Mouse (Mus musculus) small intestine, adult 2 months (tissue): ENCODE results near the gene Emc10. TPM values are rescaled to one million over a fixed set of nuclear protein-coding genes. Genes with fewer than 3 reads are reported as not detected.

Experiments used
- H3K27ac ChIP-seq: fragments of 200-500 bp; 2 replicates; pipeline ENCODE4 v1.5.1; 2012; ENCODE audit warnings: low read depth, low read length, control low read depth, inconsistent platforms; ENCODE audit not compliant: insufficient read depth
- H3K27me3 ChIP-seq: fragments of 200-500 bp; 2 replicates; pipeline ENCODE4 v1.6.1; 2012; ENCODE audit warnings: mild to moderate bottlenecking, moderate library complexity, low read length, inconsistent platforms; ENCODE audit not compliant: control insufficient read depth, insufficient read depth
- H3K36me3 ChIP-seq: fragments of 200-500 bp; 2 replicates; pipeline ENCODE4 v1.6.1; 2012; ENCODE audit warnings: mild to moderate bottlenecking, low read length, control low read depth, inconsistent platforms; ENCODE audit not compliant: control insufficient read depth, insufficient read depth
- H3K4me1 ChIP-seq: fragments of 200-500 bp; 2 replicates; pipeline ENCODE4 v1.6.1; 2012; ENCODE audit warnings: low read length, inconsistent platforms, mixed read lengths; ENCODE audit not compliant: control insufficient read depth, insufficient read depth, insufficient read length
- H3K4me3 ChIP-seq: fragments of 200-500 bp; 2 replicates; pipeline ENCODE4 v1.5.1; 2012; ENCODE audit warnings: low read depth, mild to moderate bottlenecking, control low read depth, inconsistent platforms, low read length, moderate library complexity
- CTCF ChIP-seq: fragments of 200-500 bp; IDR thresholded peaks from 2 replicates; pipeline ENCODE4 v1.5.1; 2012; ENCODE audit warnings: low read depth, mild to moderate bottlenecking, control low read depth, inconsistent platforms, low read length, moderate library complexity, mixed read lengths; ENCODE audit not compliant: insufficient replicate concordance, insufficient read length; ENCODE audit errors: extremely low read depth
- POLR2A ChIP-seq: fragments of 200-500 bp; IDR thresholded peaks from 2 replicates; pipeline ENCODE4 v1.6.1; 2012; ENCODE audit warnings: low read depth, mild to moderate bottlenecking, control low read depth, inconsistent platforms, low read length, moderate library complexity
- WGBS: fragments of 180-500 bp; shearing (Covaris S2); methylation state at CpG from one replicate; pipeline ENCODE4 v1.1.7; 2018; 5-methylcytosine and 5-hydroxymethylcytosine counted together
- polyA plus RNA-seq: library from polyadenylated mRNA; depleted of rRNA; stranded (reverse); fragments of >200 nt; gene quantifications from 2 replicates; pipeline ENCODE4 v1.2.3, GENCODE M21; 2012

The Emc10 gene
- polyA plus RNA-seq, 1 experiment: 256 TPM

GRCm38 (mm10) chr7:44492166-44492826 lies 4.0 kb downstream of the Emc10 start:
- 94% methylated on average over 21 of the region's 21 CpGs for WGBS
- peaks cover 2% of the 10 kb centered on the region for H3K4me1 ChIP-seq
- TF ChIP-seq POLR2A: no peak
- peaks cover 18% of the 10 kb centered on the region for H3K36me3 ChIP-seq
- H3K27me3 ChIP-seq: no peaks in the 10 kb centered on the region
- H3K4me3 ChIP-seq: no peak overlapping the region
- no peak overlapping the region for H3K27ac ChIP-seq

DNA sequence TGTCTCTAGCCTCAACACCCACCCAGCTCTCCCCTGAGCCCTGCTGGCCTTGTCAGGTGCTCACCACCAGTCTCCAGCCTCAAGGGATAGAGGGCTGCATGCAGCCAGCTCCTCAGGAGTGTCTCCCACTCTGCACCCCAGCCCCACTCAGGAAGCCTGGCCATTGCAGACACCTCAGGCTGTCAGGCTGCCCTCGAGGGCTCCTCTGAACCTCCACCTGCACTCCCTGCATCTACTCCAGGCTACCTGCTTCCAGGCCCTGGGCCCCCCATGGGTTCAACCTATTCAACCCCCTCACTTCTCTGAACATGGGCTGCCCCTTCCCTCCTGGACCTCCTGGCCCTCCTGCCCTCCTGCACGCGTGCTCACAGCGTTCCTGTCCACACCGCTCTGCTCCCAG lies 4.9 kb downstream of the Emc10 start:
- whole genome bisulfite sequencing: 95% methylated on average over 5 of the region's 5 CpGs
- H3K36me3 ChIP-seq: peaks cover 18% of the 10 kb centered on the region

GRCm38 (mm10) chr7:44490281-44490680 lies 6.0 kb downstream of the Emc10 start:
- no peaks in the 10 kb centered on the region for H3K27me3 ChIP-seq
- no peak overlapping the region for H3K4me3 ChIP-seq
- 82% methylated on average over 4 of the region's 4 CpGs for WGBS
- no peaks in the 10 kb centered on the region; the same call in 1 of the 2 replicates for H3K4me1 ChIP-seq
- no peak overlapping the region for H3K27ac ChIP-seq
- H3K36me3 ChIP-seq: peaks cover 18% of the 10 kb centered on the region
- TF ChIP-seq POLR2A (no peak), CTCF (no peak)

More for the DNA sequence above, 4.9 kb downstream of the Emc10 start:
- TF ChIP-seq CTCF (no peak), POLR2A (no peak)
- Histone ChIP-seq H3K4me1 (no peaks in the 10 kb centered on the region; the same call in 1 of the 2 replicates), H3K27me3 (no peaks in the 10 kb centered on the region), H3K4me3 (no peak overlapping the region), H3K27ac (no peak overlapping the region)

DNA sequence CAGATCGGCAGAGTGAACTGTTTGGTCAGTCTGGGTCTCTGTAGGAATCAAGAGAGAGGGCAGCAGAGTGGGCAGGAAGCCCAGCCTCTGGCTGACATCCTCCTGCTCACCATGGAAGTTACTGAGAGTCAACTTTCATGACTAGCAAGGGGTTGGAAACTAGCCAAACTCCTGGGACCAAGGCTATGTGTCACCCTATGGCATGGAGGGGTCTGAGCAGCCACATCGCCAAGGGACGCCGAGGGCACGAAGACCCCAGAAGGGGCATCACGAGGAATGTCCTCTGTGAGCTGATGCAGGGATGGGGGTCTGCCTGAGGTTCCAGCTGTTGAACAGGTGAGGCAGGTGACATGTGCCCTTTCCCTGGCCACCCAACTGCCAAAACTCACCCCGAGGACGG lies 7.8 kb downstream of the Emc10 start:
- WGBS: 90% methylated on average over 8 of the region's 8 CpGs
- TF ChIP-seq POLR2A (no peak), CTCF (no peak)
- no peaks in the 10 kb centered on the region for H3K4me1 ChIP-seq
- no peak overlapping the region for H3K4me3 ChIP-seq
- no peaks in the 10 kb centered on the region for H3K27me3 ChIP-seq
- H3K36me3 ChIP-seq: peaks cover 18% of the 10 kb centered on the region
- H3K27ac ChIP-seq: no peak overlapping the region

- no peak for TF ChIP-seq CTCF
- TF ChIP-seq POLR2A: no peak
- Histone ChIP-seq H3K4me3 (no peak overlapping the region), H3K4me1 (no peaks in the 10 kb centered on the region), H3K36me3 (peaks cover 18% of the 10 kb centered on the region), H3K27ac (no peak overlapping the region), H3K27me3 (no peaks in the 10 kb centered on the region)
- 90% methylated on average over 7 of the region's 7 CpGs for WGBS
Observed at GRCm38 (mm10) chr7:44487936-44488335, 8.4 kb downstream of the Emc10 start.

- Histone ChIP-seq H3K4me1 (no peaks in the 10 kb centered on the region), H3K27ac (no peak overlapping the region), H3K4me3 (no peak overlapping the region), H3K27me3 (no peaks in the 10 kb centered on the region), H3K36me3 (peaks cover 12% of the 10 kb centered on the region)
- no peak for TF ChIP-seq CTCF
- TF ChIP-seq POLR2A: no peak
- WGBS: 74% methylated on average over 13 of the region's 13 CpGs
Observed at GRCm38 (mm10) chr7:44486927-44487575, 9.3 kb downstream of the Emc10 start.

- no peak overlapping the region for H3K27ac ChIP-seq
- 0 out of 2 replicates have a peak, but pooled peaks cover 4% of the 10 kb centered on the region for H3K36me3 ChIP-seq
- WGBS: 72% methylated on average over 7 of the region's 7 CpGs
- H3K4me3 ChIP-seq: no peak overlapping the region
- H3K4me1 ChIP-seq: no peaks in the 10 kb centered on the region
- TF ChIP-seq CTCF (no peak), POLR2A (no peak)
- no peaks in the 10 kb centered on the region for H3K27me3 ChIP-seq
Observed at GRCm38 (mm10) chr7:44485572-44486195, 10.6 kb downstream of the Emc10 start.
